Mouse (Mus musculus): ENCODE data around the gene Slc39a1. TPM values are rescaled to one million over a fixed set of nuclear protein-coding genes. Genes with fewer than 3 reads are reported as not detected.
"Not testable (repeated sequence)": the region's sequence is repeated elsewhere in the genome, so short reads cannot be mapped to it uniquely, and the experiment has no call there.

The Slc39a1 gene
- total RNA-seq, 2 experiments from 2014 or later: 44.9 to 47.2 TPM

- no peak for DNase-seq
Measured at GRCm38 (mm10) chr3:90241669-90242358, 6.2 kb upstream of the Slc39a1 start.

- no peak for DNase-seq
Measured at GRCm38 (mm10) chr3:90242984-90243775, 4.8 kb upstream of the Slc39a1 start, which contains the start of gene Creb3l4. Gene Creb3l4, minus strand, starts transcription at chr3:90243512.

- DNase-seq: no peak
Measured at GRCm38 (mm10) chr3:90245406-90245805, 2.6 kb upstream of the Slc39a1 start.

GRCm38 (mm10) chr3:90247630-90247959 is 377 bp upstream of the Slc39a1 start:
- no peak for DNase-seq

GRCm38 (mm10) chr3:90248746-90249100 is 751 bp downstream of the Slc39a1 start:
- no peak for DNase-seq

GRCm38 (mm10) chr3:90250791-90251190 is 2.8 kb downstream of the Slc39a1 start:
- DNase-seq: no peak

- DNase-seq: not testable (repeated sequence)
Measured at GRCm38 (mm10) chr3:90251731-90252226, 3.8 kb downstream of the Slc39a1 start.

GRCm38 (mm10) chr3:90252659-90253058 is 4.7 kb downstream of the Slc39a1 start:
- not testable (repeated sequence) for DNase-seq

- DNase-seq: not testable (repeated sequence)
Measured at GRCm38 (mm10) chr3:90253174-90253573, 5.2 kb downstream of the Slc39a1 start.

GRCm38 (mm10) chr3:90253653-90254418 is 5.9 kb downstream of the Slc39a1 start, which contains the start of gene Crtc2:
Gene Crtc2, plus strand, starts transcription at chr3:90254163.
- peak; percentile 96 to 98 for DNase-seq

- DNase-seq: no peak
Measured at GRCm38 (mm10) chr3:90254419-90255193, 6.6 kb downstream of the Slc39a1 start.

- DNase-seq: no peak
Measured at GRCm38 (mm10) chr3:90255194-90255565, 7.2 kb downstream of the Slc39a1 start.

GRCm38 (mm10) chr3:90255784-90256353 is 7.9 kb downstream of the Slc39a1 start:
- no peak for DNase-seq

GRCm38 (mm10) chr3:90256731-90257530 is 9.0 kb downstream of the Slc39a1 start:
- no peak for DNase-seq

GRCm38 (mm10) chr3:90258521-90258920 is 10.5 kb downstream of the Slc39a1 start:
- DNase-seq: no peak

GRCm38 (mm10) chr3:90263121-90263771 is 15.3 kb downstream of the Slc39a1 start:
- no peak for DNase-seq

GRCm38 (mm10) chr3:90264687-90265033 is 16.7 kb downstream of the Slc39a1 start:
- no peak for DNase-seq

GRCm38 (mm10) chr3:90265034-90265931 is 17.3 kb downstream of the Slc39a1 start, which contains the start of gene Dennd4b:
Gene Dennd4b, plus strand, starts transcription at chr3:90265185.
- DNase-seq: peak; percentile 85 to 86
